Mouse (Mus musculus) skeletal muscle tissue, adult 2 months (tissue): ENCODE results near the gene Gm12355.
"Not testable (repeated sequence)": the region's sequence is repeated elsewhere in the genome, so short reads cannot be mapped to it uniquely, and the experiment has no call there.

Experiments
- DNase-seq: peaks from one replicate; pipeline ENCODE4 v3.0.0-alpha.2; 2012; ENCODE audit warnings: low read depth, low spot score

The Gm12355 gene

DNA sequence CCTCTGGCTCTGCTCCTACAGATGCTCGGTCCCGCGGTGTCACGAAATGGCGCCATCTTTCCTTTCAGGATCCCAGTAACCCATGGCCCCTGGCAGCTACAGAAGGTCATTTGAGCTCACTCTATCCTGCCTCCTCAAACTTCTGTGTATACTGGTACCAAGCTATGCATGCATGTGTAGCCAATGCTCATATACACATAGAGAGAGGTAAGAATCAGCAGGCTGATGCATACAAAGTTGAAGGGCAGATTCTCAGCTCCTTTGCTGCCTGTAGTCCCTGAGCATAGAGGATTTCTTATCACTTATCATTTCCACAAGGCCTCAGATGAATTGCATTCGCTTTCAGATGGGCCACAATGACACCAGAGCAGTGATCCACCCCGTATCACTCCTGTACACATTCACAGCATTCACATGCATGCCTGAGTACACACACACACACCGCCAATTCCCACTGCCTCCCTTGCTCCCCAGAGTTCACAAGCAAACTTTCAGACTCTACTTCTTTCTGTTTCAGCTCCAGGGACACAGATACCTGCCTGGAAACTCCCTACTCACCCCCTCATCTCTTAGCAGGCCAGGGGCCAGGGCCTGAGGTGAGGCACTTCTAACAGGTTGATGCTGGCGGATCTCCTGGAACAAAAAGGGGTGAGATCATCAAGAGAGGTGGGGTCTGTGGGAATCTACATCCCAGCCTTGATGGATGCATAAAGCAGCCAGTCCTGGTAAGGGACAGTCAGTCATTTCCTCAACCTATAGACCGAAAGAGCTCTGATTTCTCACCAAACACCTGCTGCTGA, at the start of gene Gm12355, which contains the start of gene Gsdma3:
TSS of gene Gm12355 (minus strand) at position 51 of the 800 bp plus-strand sequence.
TSS of gene Gsdma3 (plus strand) at position 750 of the 800 bp plus-strand sequence.
- DNase-seq, result no peak

GRCm38 (mm10) chr11:98673136-98673535, 47.7 kb upstream of the Gm12355 start:
- DNase-seq, result not testable (repeated sequence)

GRCm38 (mm10) chr11:98672482-98672881, 47.0 kb upstream of the Gm12355 start:
- DNase-seq, result no peak

- DNase-seq, result no peak
These were observed 46.4 kb upstream of the Gm12355 start for GRCm38 (mm10) chr11:98671857-98672256.

DNA sequence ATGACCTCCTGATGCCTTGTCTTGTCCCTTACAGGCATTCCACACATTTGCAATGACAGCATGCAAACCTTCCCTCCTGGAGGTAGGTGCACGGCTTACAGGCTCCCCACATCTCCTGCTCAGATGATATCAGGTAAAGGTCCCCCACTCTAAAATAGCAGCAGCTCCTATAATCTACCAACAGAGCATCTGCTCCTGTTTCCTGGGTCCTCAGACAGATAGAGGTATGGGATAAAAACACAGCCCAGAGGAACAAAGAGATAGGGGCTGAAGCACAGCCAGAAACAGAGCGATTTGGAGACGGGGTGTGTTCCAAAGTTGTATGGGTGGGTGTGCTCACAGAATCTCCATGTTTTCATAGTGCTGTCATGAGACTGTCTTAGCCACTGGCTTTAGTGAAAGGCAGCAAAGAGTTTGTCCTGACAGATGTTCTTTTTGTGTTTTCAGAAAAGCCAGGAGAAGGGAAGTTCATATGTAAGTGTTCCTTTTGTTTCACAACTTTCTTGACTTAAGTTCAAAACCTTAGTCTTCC, 45.9 kb upstream of the Gm12355 start:
- DNase-seq, result no peak

- DNase-seq, result no peak
These were observed 43.5 kb upstream of the Gm12355 start for GRCm38 (mm10) chr11:98668984-98669383.

- DNase-seq, result no peak
These were observed 38.6 kb upstream of the Gm12355 start, which contains the start of gene Gsdma for GRCm38 (mm10) chr11:98664091-98664490. Gene Gsdma, plus strand, starts transcription at chr11:98664351.

- peak; percentile 47 for DNase-seq
These were observed 35.1 kb upstream of the Gm12355 start for GRCm38 (mm10) chr11:98660517-98660916.

DNA sequence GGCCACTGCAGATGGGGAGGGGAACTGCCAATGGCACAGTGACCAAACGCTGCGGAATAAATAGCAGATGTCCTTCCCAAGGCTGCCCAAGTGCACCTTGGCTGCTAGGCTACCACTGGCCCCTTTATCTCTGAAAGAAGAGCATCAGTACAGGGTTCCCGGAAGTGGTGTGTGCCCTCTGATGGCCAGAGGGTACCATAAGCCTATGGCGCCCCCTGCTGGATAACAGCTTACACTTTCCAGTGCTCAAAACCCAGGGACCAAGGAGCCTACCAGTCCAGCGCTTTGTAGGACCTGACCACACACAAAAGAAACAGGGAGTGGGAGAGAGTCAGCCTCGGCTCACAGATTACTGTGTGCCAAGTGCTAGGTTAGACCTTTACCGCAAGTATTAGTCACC, 29.6 kb upstream of the Gm12355 start:
- not testable (repeated sequence) for DNase-seq

GRCm38 (mm10) chr11:98646459-98646858, 21.0 kb upstream of the Gm12355 start, which contains the start of gene Gsdma2:
Gene Gsdma2, plus strand, starts transcription at chr11:98646759.
- DNase-seq, result no peak

DNA sequence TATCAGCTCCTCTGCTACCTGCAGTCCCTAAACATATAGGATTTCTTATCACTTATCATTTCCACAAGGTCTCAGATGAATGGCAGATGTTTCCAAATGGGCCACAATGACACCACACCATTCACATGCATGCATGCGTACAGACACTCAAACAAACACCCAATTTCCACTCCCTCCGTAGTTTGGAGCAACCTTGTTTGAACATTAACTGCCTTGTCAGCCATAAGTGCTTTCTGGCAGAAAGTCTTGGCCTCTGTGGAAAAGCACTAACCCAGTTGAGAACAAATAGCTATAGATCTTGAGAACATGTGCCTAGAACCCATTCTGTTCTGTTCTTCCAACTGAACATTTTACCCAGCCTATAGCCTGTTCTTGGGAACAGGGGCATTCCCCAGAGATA, 20.5 kb upstream of the Gm12355 start:
- no peak for DNase-seq

DNA sequence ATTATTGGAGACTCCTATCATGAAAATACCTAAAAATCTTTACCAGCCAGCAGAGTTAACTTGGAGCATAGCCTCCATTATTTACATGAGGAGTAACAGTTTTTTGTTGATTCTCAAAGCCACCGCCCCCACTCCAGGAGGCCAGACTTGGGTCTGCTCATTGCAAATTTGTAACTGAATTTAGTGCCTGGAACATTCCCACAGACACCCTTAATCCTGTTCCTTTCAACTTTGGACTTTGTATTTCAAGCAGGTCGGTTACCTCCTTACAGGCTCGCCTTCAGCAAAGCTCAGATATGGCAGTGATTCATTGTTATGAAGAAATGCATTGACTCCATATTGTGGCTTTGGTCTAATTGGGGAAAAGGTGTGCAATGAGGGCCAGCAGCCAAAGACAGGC, 19.3 kb upstream of the Gm12355 start:
- DNase-seq, result no peak

GRCm38 (mm10) chr11:98640091-98640490, 14.6 kb upstream of the Gm12355 start:
- DNase-seq, result no peak

GRCm38 (mm10) chr11:98637501-98637900, 12.0 kb upstream of the Gm12355 start:
- DNase-seq, result no peak

- DNase-seq, result not testable (repeated sequence)
These were observed 10.0 kb upstream of the Gm12355 start for GRCm38 (mm10) chr11:98635312-98635970.

- no peak for DNase-seq
These were observed 5.2 kb upstream of the Gm12355 start for GRCm38 (mm10) chr11:98630646-98631045.

DNA sequence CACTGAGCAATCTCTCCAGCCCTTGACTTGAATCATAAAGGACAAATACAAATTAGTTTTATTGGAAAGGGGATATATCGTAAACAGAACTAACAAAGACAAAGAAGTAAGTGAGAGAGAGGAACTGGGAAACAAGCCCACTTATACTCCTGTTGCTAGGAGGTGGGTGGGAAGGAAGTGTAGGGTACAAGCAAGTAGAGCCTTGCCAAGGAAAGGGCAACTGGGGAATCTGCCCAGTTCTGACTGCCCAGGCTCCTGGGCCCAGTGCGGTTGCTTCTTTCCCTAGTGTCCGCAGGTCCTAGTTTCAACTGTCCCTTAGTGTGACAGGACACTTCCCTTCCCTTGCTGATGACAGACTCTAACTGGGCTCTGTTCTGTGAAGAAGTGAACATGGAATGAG, 3.2 kb upstream of the Gm12355 start:
- DNase-seq, result no peak

- not testable (repeated sequence) for DNase-seq
These were observed 1.1 kb downstream of the Gm12355 start for GRCm38 (mm10) chr11:98624381-98624780.

- not testable (repeated sequence) for DNase-seq
These were observed 1.5 kb downstream of the Gm12355 start for GRCm38 (mm10) chr11:98623981-98624380.

- DNase-seq, result no peak
These were observed 4.7 kb downstream of the Gm12355 start for GRCm38 (mm10) chr11:98620791-98621190.

DNA sequence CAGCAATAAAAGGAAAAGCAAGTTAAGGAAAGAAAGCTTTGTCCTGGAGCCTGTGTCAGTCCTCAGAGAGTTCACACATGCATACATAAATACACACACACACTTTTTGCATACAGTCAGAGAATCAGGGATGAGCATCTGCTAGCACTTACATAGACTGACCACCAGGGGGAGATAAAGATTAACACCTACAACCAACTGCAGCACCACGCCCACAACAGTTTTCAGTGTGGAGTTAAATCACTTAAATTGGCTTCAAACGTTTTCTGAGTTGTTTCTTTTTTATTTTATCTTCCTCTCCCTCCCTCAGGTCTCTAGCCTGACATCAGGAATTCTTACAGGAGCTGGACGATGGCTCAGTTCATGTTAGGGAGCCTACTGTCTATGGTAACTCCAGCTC, 18.7 kb downstream of the Gm12355 start:
- DNase-seq, result no peak

GRCm38 (mm10) chr11:98604911-98605310, 20.6 kb downstream of the Gm12355 start:
- DNase-seq, result not testable (repeated sequence)
